Mouse (Mus musculus) right cerebral cortex, adult 18-20 months (tissue): Measurements from ENCODE around the gene AC109138.7.
A peak's percentile ranks its signal among the peaks of the same experiment; 100 is the strongest.

ENCODE experiments used
- DNase-seq: peaks from one replicate; pipeline ENCODE4 v3.0.0; 2022; ENCODE audit warnings: mixed read lengths

Gene AC109138.7

GRCm38 (mm10) chr19:4214071-4214770 lies at the start of gene AC109138.7, which contains the start of gene Clcf1:
AC109138.7 (plus strand) TSS chr19:4214357.
Clcf1 (plus strand) TSS chr19:4214238.
- no peak for DNase-seq

GRCm38 (mm10) chr19:4164721-4165120 lies 49.4 kb upstream of the AC109138.7 start:
- no peak for DNase-seq

GRCm38 (mm10) chr19:4166678-4167476 lies 47.3 kb upstream of the AC109138.7 start:
- no peak for DNase-seq

- DNase-seq, result peak; percentile 100
Observed at GRCm38 (mm10) chr19:4169378-4169784, 44.8 kb upstream of the AC109138.7 start.

- DNase-seq, result no peak
Observed at GRCm38 (mm10) chr19:4169810-4170209, 44.3 kb upstream of the AC109138.7 start.

GRCm38 (mm10) chr19:4170723-4171392 lies 43.3 kb upstream of the AC109138.7 start:
- no peak for DNase-seq

GRCm38 (mm10) chr19:4171393-4172290 lies 42.5 kb upstream of the AC109138.7 start:
- no peak for DNase-seq

GRCm38 (mm10) chr19:4172925-4173324 lies 41.2 kb upstream of the AC109138.7 start:
- DNase-seq, result no peak

GRCm38 (mm10) chr19:4175368-4175947 lies 38.7 kb upstream of the AC109138.7 start, which contains the start of gene Carns1:
Carns1 (minus strand) TSS chr19:4175479.
- peak; percentile 44 for DNase-seq

GRCm38 (mm10) chr19:4180411-4180810 lies 33.7 kb upstream of the AC109138.7 start:
- DNase-seq, result no peak

GRCm38 (mm10) chr19:4181892-4182291 lies 32.3 kb upstream of the AC109138.7 start:
- peak; percentile 82 for DNase-seq

- no peak for DNase-seq
Observed at GRCm38 (mm10) chr19:4183689-4184088, 30.5 kb upstream of the AC109138.7 start.

GRCm38 (mm10) chr19:4184976-4185975 lies 28.9 kb upstream of the AC109138.7 start:
- DNase-seq, result no peak

- DNase-seq, result no peak
Observed at GRCm38 (mm10) chr19:4187303-4187702, 26.9 kb upstream of the AC109138.7 start.

GRCm38 (mm10) chr19:4189051-4189620 lies 25.0 kb upstream of the AC109138.7 start:
- no peak for DNase-seq

GRCm38 (mm10) chr19:4190831-4191334 lies 23.3 kb upstream of the AC109138.7 start, which contains the start of gene Tbc1d10c:
Tbc1d10c (minus strand) TSS chr19:4191284.
- no peak for DNase-seq

- peak; percentile 94 for DNase-seq
Observed at GRCm38 (mm10) chr19:4191528-4192250, 22.5 kb upstream of the AC109138.7 start, which contains the start of gene Ppp1ca. Ppp1ca (plus strand) TSS chr19:4192065.

GRCm38 (mm10) chr19:4192251-4192985 lies 21.7 kb upstream of the AC109138.7 start:
- no peak for DNase-seq
